Mouse (Mus musculus): ENCODE results near the gene Elmsan1. TPM values are rescaled to one million over a fixed set of nuclear protein-coding genes. Genes with fewer than 3 reads are reported as not detected.

Gene Elmsan1
- polyA plus RNA-seq, 1 experiment from 2014 or later: 5.8 TPM

DNA sequence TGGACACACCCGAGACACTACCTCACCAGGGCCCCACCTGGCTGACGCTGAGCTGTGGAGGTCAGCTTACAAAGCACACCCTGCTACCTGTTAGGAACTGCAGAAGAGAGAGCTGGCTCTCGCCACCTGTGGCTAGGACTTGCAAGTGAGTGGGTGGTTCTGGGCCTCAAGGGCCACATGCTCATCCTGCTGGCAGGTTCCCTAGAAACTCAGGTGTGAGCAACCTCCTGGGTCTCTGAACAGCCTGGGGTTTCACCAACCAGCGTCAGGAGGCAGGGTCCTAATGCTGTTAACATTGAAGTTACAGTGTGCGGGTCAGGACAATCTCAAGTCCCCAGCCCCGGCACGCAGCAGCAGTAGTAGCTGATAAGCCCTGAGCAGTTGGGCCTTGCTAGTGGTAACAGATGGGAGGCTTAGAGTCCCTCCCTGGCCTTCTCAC is 14.9 kb downstream of the Elmsan1 start:
- DNase-seq (ENCODE audit: low spot score) (no peak), ATAC-seq (replicated peaks; ENCODE audit: low FRiP score, low read depth) (no peak; the same call in 1 of the 2 replicates)
- Histone ChIP-seq H3K27ac (peak overlapping the region; percentile 42; the same call in 1 of the 2 replicates), H3K9ac (ENCODE audit: low read depth, low read length) (no peak overlapping the region), H3K36me3 (ENCODE audit: insufficient read depth, low read length) (no peaks in the 10 kb centered on the region), H3K4me1 (replicated peaks; ENCODE audit: insufficient read depth, low read length) (peaks cover 30% of the 10 kb centered on the region), H3K4me2 (ENCODE audit: low read length) (no peak overlapping the region), H3K9me3 (replicated peaks; ENCODE audit: low read length) (no peaks in the 10 kb centered on the region), H3K4me3 (replicated peaks; ENCODE audit: low read depth, low read length) (no peak overlapping the region), H3K27me3 (ENCODE audit: insufficient read depth, low read length) (no peaks in the 10 kb centered on the region)
- WGBS: 59% methylated on average over 7 of the region's 7 CpGs
- no peak for TF ChIP-seq CTCF (IDR thresholded peaks at IDR 0.05; ENCODE audit: low read depth)

DNA sequence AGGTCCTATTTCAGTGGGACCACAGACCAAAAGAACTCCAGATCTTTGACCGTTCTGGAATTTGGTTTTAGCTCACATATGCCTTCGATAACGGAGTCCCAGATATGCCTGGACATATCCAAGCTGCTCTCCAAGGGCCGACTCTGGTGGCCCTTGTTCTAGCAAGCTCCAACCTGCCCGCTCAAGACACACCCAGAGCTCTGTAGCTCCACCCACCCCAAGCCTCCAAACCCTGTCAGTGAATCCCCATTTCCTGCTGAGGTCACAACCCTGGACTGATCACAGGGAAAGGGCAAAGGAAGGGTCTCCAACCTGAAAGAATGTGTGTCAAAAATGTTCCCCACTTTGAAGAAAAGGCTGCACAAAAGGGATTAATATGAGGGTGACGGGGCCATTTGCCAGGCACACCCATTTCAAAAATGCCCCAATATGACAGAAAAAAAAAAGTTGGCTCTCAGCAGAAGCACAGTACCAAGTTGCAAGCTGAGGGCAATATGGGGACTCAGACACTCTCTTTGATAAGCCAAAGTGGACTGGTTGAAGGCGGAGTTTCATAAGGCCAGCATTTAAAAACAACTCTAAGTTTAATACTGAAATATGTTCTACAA is 15.4 kb downstream of the Elmsan1 start:
- WGBS: 62% methylated on average over 7 of the region's 7 CpGs
- H3K4me2 ChIP-seq (ENCODE audit: low read length): no peak overlapping the region
- H3K27ac ChIP-seq: peak overlapping the region; percentile 42

DNA sequence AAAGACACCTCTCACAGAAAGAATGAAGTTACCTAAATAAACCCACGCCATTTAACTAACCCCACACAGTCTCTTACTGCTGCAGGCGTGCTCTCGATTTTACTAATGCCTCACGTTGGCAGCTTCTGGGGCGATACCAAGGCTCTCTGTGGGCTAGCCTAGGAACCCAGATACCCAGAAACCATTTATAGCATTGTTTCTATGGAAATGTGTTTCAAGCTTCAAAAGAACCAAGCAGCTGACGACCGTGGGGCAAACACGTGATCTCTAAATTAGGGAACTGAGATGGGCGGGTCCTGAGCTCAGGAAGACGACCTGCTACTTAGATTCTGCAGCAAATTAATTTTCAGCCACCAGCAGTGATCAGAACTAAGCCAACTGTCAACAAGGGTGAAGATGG is 16.1 kb downstream of the Elmsan1 start:
- H3K27ac ChIP-seq: 0 out of 2 replicates have a peak overlapping the region, but pooled peaks have one; percentile 13
- H3K36me3 ChIP-seq (ENCODE audit: insufficient read depth, low read length): no peaks in the 10 kb centered on the region
- H3K4me3 ChIP-seq (replicated peaks; ENCODE audit: low read depth, low read length): no peak overlapping the region
- ATAC-seq (replicated peaks; ENCODE audit: low FRiP score, low read depth) (no peak), DNase-seq (ENCODE audit: low spot score) (no peak)
- no peaks in the 10 kb centered on the region for H3K9me3 ChIP-seq (replicated peaks; ENCODE audit: low read length)
- peaks cover 30% of the 10 kb centered on the region for H3K4me1 ChIP-seq (replicated peaks; ENCODE audit: insufficient read depth, low read length)
- no peak overlapping the region for H3K4me2 ChIP-seq (ENCODE audit: low read length)
- TF ChIP-seq CTCF (IDR thresholded peaks at IDR 0.05; ENCODE audit: low read depth): no peak
- WGBS: 80% methylated on average over 10 of the region's 10 CpGs
- H3K27me3 ChIP-seq (ENCODE audit: insufficient read depth, low read length): no peaks in the 10 kb centered on the region
- no peak overlapping the region for H3K9ac ChIP-seq (ENCODE audit: low read depth, low read length)

More for the DNA sequence above, 15.4 kb downstream of the Elmsan1 start:
- Histone ChIP-seq H3K9me3 (replicated peaks; ENCODE audit: low read length) (no peaks in the 10 kb centered on the region), H3K36me3 (ENCODE audit: insufficient read depth, low read length) (no peaks in the 10 kb centered on the region), H3K27me3 (ENCODE audit: insufficient read depth, low read length) (no peaks in the 10 kb centered on the region), H3K9ac (ENCODE audit: low read depth, low read length) (no peak overlapping the region), H3K4me1 (replicated peaks; ENCODE audit: insufficient read depth, low read length) (peaks cover 30% of the 10 kb centered on the region), H3K4me3 (replicated peaks; ENCODE audit: low read depth, low read length) (no peak overlapping the region)
- ATAC-seq (replicated peaks; ENCODE audit: low FRiP score, low read depth) (no peak), DNase-seq (ENCODE audit: low spot score) (no peak)
- no peak for TF ChIP-seq CTCF (IDR thresholded peaks at IDR 0.05; ENCODE audit: low read depth)

DNA sequence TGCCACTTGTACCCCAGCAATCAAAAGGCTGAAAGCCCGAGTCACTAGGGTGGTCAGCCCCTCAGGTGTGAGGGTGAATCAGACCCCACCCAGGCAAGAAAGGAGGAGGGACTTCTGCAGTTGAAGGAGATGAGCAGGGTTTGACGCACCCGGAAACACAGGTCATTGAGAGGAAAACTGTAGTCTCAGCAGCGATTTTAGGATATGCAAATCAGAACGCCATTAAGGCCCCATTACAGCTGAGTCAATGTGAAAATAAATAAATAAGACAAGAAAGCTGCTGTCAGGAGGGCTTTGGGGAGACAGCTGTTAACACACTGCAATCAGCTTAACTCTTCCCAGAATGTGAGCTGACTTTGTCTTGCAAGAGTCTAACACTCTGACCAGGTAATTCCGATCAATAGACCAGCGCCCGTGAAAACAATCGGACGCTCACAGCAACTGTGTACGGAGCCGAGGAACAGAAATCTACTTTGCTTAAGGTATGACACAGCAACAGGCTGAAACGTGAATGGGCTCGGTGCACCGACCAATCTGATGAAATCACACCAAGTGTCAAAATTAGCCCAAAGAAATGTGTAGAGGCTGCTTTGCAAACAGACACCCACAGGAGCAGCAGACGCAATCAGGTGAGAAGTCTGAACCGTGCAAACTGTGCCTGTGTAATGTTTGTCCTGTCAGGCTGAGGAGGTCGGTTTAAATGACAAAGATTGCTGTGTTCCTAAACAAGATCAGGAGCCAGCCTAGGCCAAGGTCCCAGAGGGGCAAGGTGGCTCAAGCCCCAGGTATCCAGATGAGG is 16.8 kb downstream of the Elmsan1 start:
- Histone ChIP-seq H3K4me1 (replicated peaks; ENCODE audit: insufficient read depth, low read length) (peaks cover 24% of the 10 kb centered on the region), H3K27me3 (ENCODE audit: insufficient read depth, low read length) (no peaks in the 10 kb centered on the region), H3K27ac (no peak overlapping the region), H3K36me3 (ENCODE audit: insufficient read depth, low read length) (no peaks in the 10 kb centered on the region), H3K9me3 (replicated peaks; ENCODE audit: low read length) (no peaks in the 10 kb centered on the region), H3K4me3 (replicated peaks; ENCODE audit: low read depth, low read length) (no peak overlapping the region), H3K9ac (ENCODE audit: low read depth, low read length) (no peak overlapping the region), H3K4me2 (ENCODE audit: low read length) (no peak overlapping the region)
- whole genome bisulfite sequencing: 82% methylated on average over 18 of the region's 18 CpGs
- TF ChIP-seq CTCF (IDR thresholded peaks at IDR 0.05; ENCODE audit: low read depth): no peak
- ATAC-seq (replicated peaks; ENCODE audit: low FRiP score, low read depth) (no peak), DNase-seq (ENCODE audit: low spot score) (no peak)

DNA sequence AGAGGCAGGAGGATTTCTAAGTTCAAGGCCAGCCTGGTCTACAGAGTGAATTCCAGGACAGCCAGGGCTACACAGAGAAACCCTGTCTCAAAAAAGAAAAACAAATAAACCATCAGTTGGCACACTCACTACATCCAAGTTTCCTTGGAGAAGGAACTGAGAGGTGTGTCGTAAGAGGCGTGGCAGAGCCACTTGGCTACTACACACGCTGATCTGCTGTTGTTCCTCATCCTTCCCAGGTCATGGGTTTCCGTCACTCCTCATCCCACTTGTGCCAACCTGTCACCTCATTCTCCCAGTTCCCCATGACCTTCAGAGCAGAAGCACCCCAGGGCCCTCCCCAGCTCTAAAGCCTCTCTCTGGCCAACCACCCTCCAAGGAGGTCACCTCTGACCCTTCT is 17.5 kb downstream of the Elmsan1 start:
- H3K9me3 ChIP-seq (replicated peaks; ENCODE audit: low read length): no peaks in the 10 kb centered on the region
- no peaks in the 10 kb centered on the region for H3K27me3 ChIP-seq (ENCODE audit: insufficient read depth, low read length)
- TF ChIP-seq CTCF (IDR thresholded peaks at IDR 0.05; ENCODE audit: low read depth): no peak
- ATAC-seq (replicated peaks; ENCODE audit: low FRiP score, low read depth) (no peak), DNase-seq (ENCODE audit: low spot score) (no peak)
- H3K4me3 ChIP-seq (replicated peaks; ENCODE audit: low read depth, low read length): no peak overlapping the region
- peaks cover 18% of the 10 kb centered on the region for H3K4me1 ChIP-seq (replicated peaks; ENCODE audit: insufficient read depth, low read length)
- H3K9ac ChIP-seq (ENCODE audit: low read depth, low read length): no peak overlapping the region
- H3K36me3 ChIP-seq (ENCODE audit: insufficient read depth, low read length): no peaks in the 10 kb centered on the region
- H3K27ac ChIP-seq: no peak overlapping the region
- 96% methylated on average over 4 of the region's 4 CpGs for WGBS
- no peak overlapping the region for H3K4me2 ChIP-seq (ENCODE audit: low read length)

DNA sequence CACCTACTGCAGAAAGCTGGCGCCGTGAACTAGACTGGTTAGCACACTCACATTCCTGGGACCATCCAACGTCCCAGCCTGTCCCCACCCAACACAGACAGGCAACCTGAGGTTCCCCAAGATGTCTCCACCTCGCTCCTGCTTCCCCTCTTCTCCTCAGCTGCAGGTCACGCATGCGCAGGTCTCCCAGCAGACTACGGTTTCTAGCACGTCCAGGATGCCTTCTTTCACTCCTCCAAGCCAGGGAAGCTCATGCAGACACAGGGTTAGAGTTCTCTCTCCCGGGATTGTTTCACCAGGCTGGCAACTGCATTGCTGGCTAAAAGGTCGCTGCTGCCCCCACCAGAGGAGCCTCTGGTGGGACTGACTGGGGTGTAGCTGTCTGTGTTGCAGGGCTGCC is 19.8 kb downstream of the Elmsan1 start:
- peaks cover 19% of the 10 kb centered on the region for H3K4me1 ChIP-seq (replicated peaks; ENCODE audit: insufficient read depth, low read length)
- DNase-seq (ENCODE audit: low spot score) (no peak), ATAC-seq (replicated peaks; ENCODE audit: low FRiP score, low read depth) (no peak)
- no peak overlapping the region for H3K9ac ChIP-seq (ENCODE audit: low read depth, low read length)
- H3K9me3 ChIP-seq (replicated peaks; ENCODE audit: low read length): no peaks in the 10 kb centered on the region
- no peak overlapping the region for H3K4me2 ChIP-seq (ENCODE audit: low read length)
- H3K27me3 ChIP-seq (ENCODE audit: insufficient read depth, low read length): no peaks in the 10 kb centered on the region
- no peak overlapping the region for H3K27ac ChIP-seq
- WGBS: 78% methylated on average over 10 of the region's 10 CpGs
- H3K4me3 ChIP-seq (replicated peaks; ENCODE audit: low read depth, low read length): no peak overlapping the region
- no peak for TF ChIP-seq CTCF (IDR thresholded peaks at IDR 0.05; ENCODE audit: low read depth)
- no peaks in the 10 kb centered on the region for H3K36me3 ChIP-seq (ENCODE audit: insufficient read depth, low read length)
